Mouse (Mus musculus) limb, embryonic 10.5 days (tissue): ENCODE results near the gene Tspoap1. TPM values are rescaled to one million over a fixed set of nuclear protein-coding genes. Genes with fewer than 3 reads are reported as not detected.
A peak's percentile ranks its signal among the peaks of the same experiment; 100 is the strongest.

ENCODE experiments used
- DNase-seq: peaks from one replicate; pipeline ENCODE4 v3.0.0-alpha.2; 2017; ENCODE audit warnings: low spot score
- H3K27ac ChIP-seq: fragments of 300-500 bp; sonication (generic); 2 replicates; pipeline ENCODE4 v1.5.1; 2016; ENCODE audit warnings: mild to moderate bottlenecking
- H3K27me3 ChIP-seq: fragments of 300-500 bp; sonication (generic); 2 replicates; pipeline ENCODE4 v1.6.1; 2016; ENCODE audit warnings: low read depth, mild to moderate bottlenecking; ENCODE audit not compliant: poor library complexity, severe bottlenecking
- H3K36me3 ChIP-seq: fragments of 300-500 bp; sonication (generic); 2 replicates; pipeline ENCODE4 v1.6.1; 2016; ENCODE audit warnings: mild to moderate bottlenecking, moderate library complexity
- H3K4me1 ChIP-seq: fragments of 300-500 bp; sonication (generic); 2 replicates; pipeline ENCODE4 v1.6.1; 2016
- H3K4me3 ChIP-seq: fragments of 300-500 bp; sonication (generic); 2 replicates; pipeline ENCODE4 v1.5.1; 2016; ENCODE audit warnings: mild to moderate bottlenecking, moderate library complexity
- H3K9me3 ChIP-seq: fragments of 300-500 bp; sonication (generic); replicated peaks from 2 replicates; pipeline ENCODE4 v1.6.1; 2016; ENCODE audit warnings: mild to moderate bottlenecking
- WGBS: fragments of 180-500 bp; shearing (Covaris S2); methylation state at CpG from one replicate; pipeline ENCODE4 v1.1.7; 2016; 5-methylcytosine and 5-hydroxymethylcytosine counted together
- polyA plus RNA-seq: library from polyadenylated mRNA; unstranded; fragments of >200 nt; fragmentation: Nextera tagmentation; extraction: Ambion mirVana; gene quantifications from 2 replicates; pipeline ENCODE4 v1.2.1, GENCODE M21; 2016

Gene Tspoap1
- polyA plus RNA-seq, 1 experiment from 2014 or later: 2.9 TPM

GRCm38 (mm10) chr11:87768745-87769144 lies 8.4 kb downstream of the Tspoap1 start:
- WGBS: 81% methylated on average over 4 of the region's 4 CpGs
- DNase-seq: no peak
- H3K36me3 ChIP-seq: no peaks in the 10 kb centered on the region
- peaks cover 48% of the 10 kb centered on the region for H3K27me3 ChIP-seq
- H3K4me1 ChIP-seq: peaks cover 13% of the 10 kb centered on the region
- no peaks in the 10 kb centered on the region for H3K9me3 ChIP-seq
- no peak overlapping the region for H3K27ac ChIP-seq
- H3K4me3 ChIP-seq: no peak overlapping the region

GRCm38 (mm10) chr11:87770989-87771388 lies 10.6 kb downstream of the Tspoap1 start:
- Histone ChIP-seq H3K36me3 (no peaks in the 10 kb centered on the region), H3K9me3 (no peaks in the 10 kb centered on the region), H3K27ac (no peak overlapping the region), H3K27me3 (peaks cover 33% of the 10 kb centered on the region), H3K4me3 (no peak overlapping the region), H3K4me1 (peaks cover 4% of the 10 kb centered on the region)
- peak; percentile 84 for DNase-seq
- WGBS: 56% methylated on average over 3 of the region's 3 CpGs

- peaks cover 6% of the 10 kb centered on the region for H3K4me1 ChIP-seq
- no peak for DNase-seq
- H3K4me3 ChIP-seq: no peak overlapping the region
- peaks cover 32% of the 10 kb centered on the region for H3K27me3 ChIP-seq
- WGBS: 91% methylated on average over 3 of the region's 3 CpGs
- no peaks in the 10 kb centered on the region for H3K36me3 ChIP-seq
- no peak overlapping the region for H3K27ac ChIP-seq
- H3K9me3 ChIP-seq: no peaks in the 10 kb centered on the region
Measured at GRCm38 (mm10) chr11:87772354-87772753, 12.0 kb downstream of the Tspoap1 start.

GRCm38 (mm10) chr11:87778100-87778765 lies 17.9 kb downstream of the Tspoap1 start:
- WGBS: 10% methylated on average over 32 of the region's 32 CpGs
- Histone ChIP-seq H3K27me3 (peaks cover 59% of the 10 kb centered on the region), H3K36me3 (no peaks in the 10 kb centered on the region), H3K4me1 (peaks cover 25% of the 10 kb centered on the region), H3K27ac (peak overlapping the region; percentile 69), H3K9me3 (no peaks in the 10 kb centered on the region), H3K4me3 (peak overlapping the region; percentile 50)
- DNase-seq: peak; percentile 86

- Histone ChIP-seq H3K4me1 (peaks cover 25% of the 10 kb centered on the region), H3K36me3 (no peaks in the 10 kb centered on the region), H3K27me3 (peaks cover 59% of the 10 kb centered on the region), H3K9me3 (no peaks in the 10 kb centered on the region), H3K4me3 (peak overlapping the region; percentile 50), H3K27ac (peak overlapping the region; percentile 69)
- WGBS: 33% methylated on average over 12 of the region's 12 CpGs
- DNase-seq: no peak
Measured at GRCm38 (mm10) chr11:87778915-87779314, 18.6 kb downstream of the Tspoap1 start.

- WGBS: 83% methylated on average over 4 of the region's 4 CpGs
- Histone ChIP-seq H3K27ac (no peak overlapping the region), H3K27me3 (peaks cover 59% of the 10 kb centered on the region), H3K4me1 (peaks cover 25% of the 10 kb centered on the region), H3K4me3 (no peak overlapping the region), H3K36me3 (no peaks in the 10 kb centered on the region), H3K9me3 (no peaks in the 10 kb centered on the region)
- DNase-seq: no peak
Measured at GRCm38 (mm10) chr11:87779392-87779791, 19.1 kb downstream of the Tspoap1 start.

- WGBS: 81% methylated on average over 8 of the region's 8 CpGs
- no peaks in the 10 kb centered on the region for H3K9me3 ChIP-seq
- H3K4me3 ChIP-seq: no peak overlapping the region
- H3K36me3 ChIP-seq: no peaks in the 10 kb centered on the region
- H3K27me3 ChIP-seq: peaks cover 59% of the 10 kb centered on the region
- no peak for DNase-seq
- H3K4me1 ChIP-seq: peaks cover 22% of the 10 kb centered on the region
- H3K27ac ChIP-seq: no peak overlapping the region
Measured at GRCm38 (mm10) chr11:87780130-87780529, 19.8 kb downstream of the Tspoap1 start.

GRCm38 (mm10) chr11:87790088-87790487 lies 29.7 kb downstream of the Tspoap1 start:
- 89% methylated on average over 6 of the region's 6 CpGs for WGBS
- Histone ChIP-seq H3K27me3 (no peaks in the 10 kb centered on the region), H3K27ac (no peak overlapping the region), H3K4me3 (no peak overlapping the region), H3K4me1 (no peaks in the 10 kb centered on the region), H3K9me3 (no peaks in the 10 kb centered on the region), H3K36me3 (no peaks in the 10 kb centered on the region)
- DNase-seq: no peak

- H3K4me1 ChIP-seq: no peaks in the 10 kb centered on the region
- H3K4me3 ChIP-seq: no peak within 1 kb of the TSS
- no peak within 1 kb of the TSS for H3K27ac ChIP-seq
- H3K36me3 ChIP-seq: no peaks in the 10 kb centered on the region
- no peaks in the 10 kb centered on the region for H3K9me3 ChIP-seq
- 70% methylated on average over 3 of the region's 3 CpGs for WGBS
- 0 out of 2 replicates have a peak, but pooled peaks cover 4% of the 10 kb centered on the region for H3K27me3 ChIP-seq
- no peak for DNase-seq
Measured at GRCm38 (mm10) chr11:87793460-87793859, 33.1 kb downstream of the Tspoap1 start, which contains the start of gene Mpo. Gene Mpo, plus strand, starts transcription at chr11:87793581.

GRCm38 (mm10) chr11:87801711-87802275 lies 41.5 kb downstream of the Tspoap1 start:
- no peak for DNase-seq
- no peak overlapping the region for H3K27ac ChIP-seq
- H3K36me3 ChIP-seq: no peaks in the 10 kb centered on the region
- 0 out of 2 replicates have a peak, but pooled peaks cover 9% of the 10 kb centered on the region for H3K27me3 ChIP-seq
- peaks cover 8% of the 10 kb centered on the region; the same call in 1 of the 2 replicates for H3K4me1 ChIP-seq
- no peak overlapping the region for H3K4me3 ChIP-seq
- 87% methylated on average over 22 of the region's 22 CpGs for WGBS
- H3K9me3 ChIP-seq: no peaks in the 10 kb centered on the region

- no peak overlapping the region for H3K4me3 ChIP-seq
- no peak overlapping the region for H3K27ac ChIP-seq
- 42% methylated on average over 14 of the region's 14 CpGs for WGBS
- peak; percentile 47 for DNase-seq
- H3K36me3 ChIP-seq: no peaks in the 10 kb centered on the region
- no peaks in the 10 kb centered on the region for H3K9me3 ChIP-seq
- H3K4me1 ChIP-seq: peaks cover 8% of the 10 kb centered on the region; the same call in 1 of the 2 replicates
- H3K27me3 ChIP-seq: 0 out of 2 replicates have a peak, but pooled peaks cover 5% of the 10 kb centered on the region
Measured at GRCm38 (mm10) chr11:87802621-87803020, 42.3 kb downstream of the Tspoap1 start.

- 0 out of 2 replicates have a peak, but pooled peaks cover 5% of the 10 kb centered on the region for H3K27me3 ChIP-seq
- H3K27ac ChIP-seq: no peak overlapping the region
- no peaks in the 10 kb centered on the region for H3K36me3 ChIP-seq
- no peak overlapping the region for H3K4me3 ChIP-seq
- no peaks in the 10 kb centered on the region for H3K9me3 ChIP-seq
- WGBS: 63% methylated on average over 1 of the region's 1 CpGs
- peaks cover 8% of the 10 kb centered on the region; the same call in 1 of the 2 replicates for H3K4me1 ChIP-seq
- DNase-seq: peak; percentile 44
Measured at GRCm38 (mm10) chr11:87805448-87805847, 45.1 kb downstream of the Tspoap1 start.

- WGBS: 87% methylated on average over 6 of the region's 6 CpGs
- no peaks in the 10 kb centered on the region for H3K27me3 ChIP-seq
- no peaks in the 10 kb centered on the region for H3K36me3 ChIP-seq
- no peak for DNase-seq
- peaks cover 10% of the 10 kb centered on the region for H3K4me1 ChIP-seq
- H3K4me3 ChIP-seq: no peak overlapping the region
- no peaks in the 10 kb centered on the region for H3K9me3 ChIP-seq
- no peak overlapping the region for H3K27ac ChIP-seq
Measured at GRCm38 (mm10) chr11:87807433-87807832, 47.1 kb downstream of the Tspoap1 start.
